Mouse (Mus musculus): Measurements from ENCODE around the gene 1600015I10Rik. TPM values are rescaled to one million over a fixed set of nuclear protein-coding genes. Genes with fewer than 3 reads are reported as not detected.

Gene 1600015I10Rik
- polyA plus RNA-seq, 1 experiment = not detected

DNA sequence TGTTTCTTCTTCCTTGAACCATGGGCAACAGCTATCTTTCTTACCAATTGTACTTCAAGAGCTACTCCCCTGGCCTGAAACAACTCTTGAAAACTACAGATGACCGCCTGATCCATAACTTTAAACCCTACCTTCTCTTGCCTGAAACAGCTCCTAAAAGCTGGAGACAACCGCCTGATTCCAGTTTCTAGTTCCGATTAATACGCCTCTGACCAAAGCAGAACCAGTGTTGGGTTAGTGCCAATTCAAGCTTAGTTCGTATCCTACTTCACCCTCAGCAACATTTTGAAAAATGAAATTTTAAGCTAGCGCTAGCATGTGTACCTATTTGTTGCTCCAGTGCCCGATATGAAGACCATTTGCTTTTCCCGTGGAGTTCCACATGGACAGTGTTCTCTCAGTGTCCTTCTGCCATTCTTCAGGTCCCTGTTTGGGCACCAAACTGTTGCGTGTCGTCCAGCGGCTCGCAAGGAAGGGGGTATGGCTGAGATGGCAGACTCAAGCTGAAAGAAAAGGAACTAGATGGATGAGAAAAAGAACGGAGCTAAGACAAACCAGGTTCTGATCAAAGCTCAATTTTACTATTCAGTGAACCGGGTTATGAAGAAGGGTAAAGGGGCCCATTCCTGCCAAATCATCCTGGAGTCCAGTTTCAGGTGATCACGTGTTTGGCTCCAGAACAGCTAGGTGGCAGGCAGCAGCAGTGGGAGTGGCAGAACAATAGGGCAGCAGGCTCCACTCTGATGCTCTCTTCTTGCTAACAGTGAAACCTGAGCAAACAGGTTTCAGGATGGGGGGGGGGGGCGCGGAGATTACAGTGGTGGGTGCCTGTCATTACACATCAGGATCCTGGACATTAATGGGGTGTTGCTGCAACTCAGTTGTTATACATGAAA is 26.9 kb upstream of the 1600015I10Rik start:
- no peaks in the 10 kb centered on the region for H3K36me3 ChIP-seq (ENCODE audit: control insufficient read depth, insufficient read depth, low read length, poor library complexity, severe bottlenecking)
- TF ChIP-seq POLR2A (IDR thresholded peaks at IDR 0.05; ENCODE audit: insufficient read depth, low read length) (no peak), EP300 (IDR thresholded peaks at IDR 0.05; ENCODE audit: insufficient read depth, low read depth, low read length) (no peak), CTCF (IDR thresholded peaks at IDR 0.05; ENCODE audit: low read depth, low read length) (no peak)

GRCm38 (mm10) chr6:48903437-48903836 is 26.3 kb upstream of the 1600015I10Rik start:
- H3K9me3 ChIP-seq (replicated peaks; ENCODE audit: control insufficient read depth, insufficient read depth, low read length, poor library complexity, severe bottlenecking) = no peaks in the 10 kb centered on the region; the same call in 1 of the 2 replicates
- H3K9ac ChIP-seq (ENCODE audit: low read depth, poor library complexity, severe bottlenecking) = no peak overlapping the region
- H3K4me3 ChIP-seq (ENCODE audit: low read depth, low read length) = no peak overlapping the region
- H3K36me3 ChIP-seq (ENCODE audit: control insufficient read depth, insufficient read depth, low read length, poor library complexity, severe bottlenecking) = no peaks in the 10 kb centered on the region
- H3K27ac ChIP-seq (ENCODE audit: insufficient read depth, low read length) = no peak overlapping the region
- H3K4me1 ChIP-seq (ENCODE audit: control insufficient read depth, insufficient read depth, low read length) = no peaks in the 10 kb centered on the region
- TF ChIP-seq EP300 (IDR thresholded peaks at IDR 0.05; ENCODE audit: insufficient read depth, low read depth, low read length) (no peak), CTCF (IDR thresholded peaks at IDR 0.05; ENCODE audit: low read depth, low read length) (no peak), POLR2A (IDR thresholded peaks at IDR 0.05; ENCODE audit: insufficient read depth, low read length) (no peak)
- H3K27me3 ChIP-seq (ENCODE audit: control insufficient read depth, insufficient read depth, low read length, poor library complexity, severe bottlenecking) = no peaks in the 10 kb centered on the region

More for the DNA sequence above, 26.9 kb upstream of the 1600015I10Rik start:
- no peak overlapping the region for H3K9ac ChIP-seq (ENCODE audit: low read depth, poor library complexity, severe bottlenecking)
- no peak overlapping the region for H3K27ac ChIP-seq (ENCODE audit: insufficient read depth, low read length)
- H3K4me1 ChIP-seq (ENCODE audit: control insufficient read depth, insufficient read depth, low read length) = no peaks in the 10 kb centered on the region
- no peak overlapping the region for H3K4me3 ChIP-seq (ENCODE audit: low read depth, low read length)
- no peaks in the 10 kb centered on the region; the same call in 1 of the 2 replicates for H3K9me3 ChIP-seq (replicated peaks; ENCODE audit: control insufficient read depth, insufficient read depth, low read length, poor library complexity, severe bottlenecking)
- no peaks in the 10 kb centered on the region for H3K27me3 ChIP-seq (ENCODE audit: control insufficient read depth, insufficient read depth, low read length, poor library complexity, severe bottlenecking)

GRCm38 (mm10) chr6:48905606-48906005 is 24.1 kb upstream of the 1600015I10Rik start:
- no peaks in the 10 kb centered on the region; the same call in 1 of the 2 replicates for H3K9me3 ChIP-seq (replicated peaks; ENCODE audit: control insufficient read depth, insufficient read depth, low read length, poor library complexity, severe bottlenecking)
- no peak overlapping the region for H3K27ac ChIP-seq (ENCODE audit: insufficient read depth, low read length)
- TF ChIP-seq EP300 (IDR thresholded peaks at IDR 0.05; ENCODE audit: insufficient read depth, low read depth, low read length) = no peak
- no peak for TF ChIP-seq CTCF (IDR thresholded peaks at IDR 0.05; ENCODE audit: low read depth, low read length)
- no peak for TF ChIP-seq POLR2A (IDR thresholded peaks at IDR 0.05; ENCODE audit: insufficient read depth, low read length)
- no peaks in the 10 kb centered on the region for H3K27me3 ChIP-seq (ENCODE audit: control insufficient read depth, insufficient read depth, low read length, poor library complexity, severe bottlenecking)
- no peaks in the 10 kb centered on the region for H3K36me3 ChIP-seq (ENCODE audit: control insufficient read depth, insufficient read depth, low read length, poor library complexity, severe bottlenecking)
- no peak overlapping the region for H3K9ac ChIP-seq (ENCODE audit: low read depth, poor library complexity, severe bottlenecking)
- no peaks in the 10 kb centered on the region for H3K4me1 ChIP-seq (ENCODE audit: control insufficient read depth, insufficient read depth, low read length)
- no peak overlapping the region for H3K4me3 ChIP-seq (ENCODE audit: low read depth, low read length)

GRCm38 (mm10) chr6:48906371-48906770 is 23.3 kb upstream of the 1600015I10Rik start:
- no peak overlapping the region for H3K27ac ChIP-seq (ENCODE audit: insufficient read depth, low read length)
- H3K9ac ChIP-seq (ENCODE audit: low read depth, poor library complexity, severe bottlenecking) = no peak overlapping the region
- no peaks in the 10 kb centered on the region for H3K36me3 ChIP-seq (ENCODE audit: control insufficient read depth, insufficient read depth, low read length, poor library complexity, severe bottlenecking)
- no peaks in the 10 kb centered on the region for H3K27me3 ChIP-seq (ENCODE audit: control insufficient read depth, insufficient read depth, low read length, poor library complexity, severe bottlenecking)
- no peak overlapping the region for H3K4me3 ChIP-seq (ENCODE audit: low read depth, low read length)
- H3K9me3 ChIP-seq (replicated peaks; ENCODE audit: control insufficient read depth, insufficient read depth, low read length, poor library complexity, severe bottlenecking) = no peaks in the 10 kb centered on the region; the same call in 1 of the 2 replicates
- TF ChIP-seq CTCF (IDR thresholded peaks at IDR 0.05; ENCODE audit: low read depth, low read length) (no peak), EP300 (IDR thresholded peaks at IDR 0.05; ENCODE audit: insufficient read depth, low read depth, low read length) (no peak), POLR2A (IDR thresholded peaks at IDR 0.05; ENCODE audit: insufficient read depth, low read length) (no peak)
- no peaks in the 10 kb centered on the region for H3K4me1 ChIP-seq (ENCODE audit: control insufficient read depth, insufficient read depth, low read length)

DNA sequence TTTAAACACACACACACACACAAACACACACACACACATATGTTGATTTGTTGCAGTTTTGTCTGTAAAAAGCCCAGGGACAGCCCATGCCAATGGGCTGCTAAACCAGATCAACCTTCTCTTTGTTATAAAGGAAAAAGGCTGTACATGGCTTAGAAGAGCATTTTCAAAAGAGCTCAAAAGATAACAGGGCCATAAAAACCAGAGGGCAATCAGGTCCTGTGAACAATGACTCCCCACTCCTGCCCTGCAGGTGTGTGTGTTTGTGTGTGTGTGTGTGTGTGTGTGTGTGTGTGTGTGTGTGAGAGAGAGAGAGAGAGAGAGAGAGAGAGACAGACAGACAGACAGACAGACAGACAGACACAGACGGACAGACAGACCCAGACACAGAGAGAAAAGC is 20.5 kb upstream of the 1600015I10Rik start:
- no peak overlapping the region for H3K9ac ChIP-seq (ENCODE audit: low read depth, poor library complexity, severe bottlenecking)
- H3K4me1 ChIP-seq (ENCODE audit: control insufficient read depth, insufficient read depth, low read length) = no peaks in the 10 kb centered on the region
- TF ChIP-seq EP300 (IDR thresholded peaks at IDR 0.05; ENCODE audit: insufficient read depth, low read depth, low read length) (no peak), POLR2A (IDR thresholded peaks at IDR 0.05; ENCODE audit: insufficient read depth, low read length) (no peak), CTCF (IDR thresholded peaks at IDR 0.05; ENCODE audit: low read depth, low read length) (no peak)
- H3K9me3 ChIP-seq (replicated peaks; ENCODE audit: control insufficient read depth, insufficient read depth, low read length, poor library complexity, severe bottlenecking) = no peaks in the 10 kb centered on the region
- no peak overlapping the region for H3K27ac ChIP-seq (ENCODE audit: insufficient read depth, low read length)
- no peaks in the 10 kb centered on the region for H3K36me3 ChIP-seq (ENCODE audit: control insufficient read depth, insufficient read depth, low read length, poor library complexity, severe bottlenecking)
- no peak overlapping the region for H3K4me3 ChIP-seq (ENCODE audit: low read depth, low read length)
- H3K27me3 ChIP-seq (ENCODE audit: control insufficient read depth, insufficient read depth, low read length, poor library complexity, severe bottlenecking) = no peaks in the 10 kb centered on the region

GRCm38 (mm10) chr6:48912033-48912432 is 17.7 kb upstream of the 1600015I10Rik start:
- Histone ChIP-seq H3K27ac (ENCODE audit: insufficient read depth, low read length) (no peak overlapping the region), H3K27me3 (ENCODE audit: control insufficient read depth, insufficient read depth, low read length, poor library complexity, severe bottlenecking) (no peaks in the 10 kb centered on the region), H3K9me3 (replicated peaks; ENCODE audit: control insufficient read depth, insufficient read depth, low read length, poor library complexity, severe bottlenecking) (no peaks in the 10 kb centered on the region), H3K4me3 (ENCODE audit: low read depth, low read length) (no peak overlapping the region), H3K36me3 (ENCODE audit: control insufficient read depth, insufficient read depth, low read length, poor library complexity, severe bottlenecking) (no peaks in the 10 kb centered on the region), H3K4me1 (ENCODE audit: control insufficient read depth, insufficient read depth, low read length) (no peaks in the 10 kb centered on the region), H3K9ac (ENCODE audit: low read depth, poor library complexity, severe bottlenecking) (no peak overlapping the region)
- TF ChIP-seq POLR2A (IDR thresholded peaks at IDR 0.05; ENCODE audit: insufficient read depth, low read length) = no peak
- TF ChIP-seq CTCF (IDR thresholded peaks at IDR 0.05; ENCODE audit: low read depth, low read length) = no peak
- no peak for TF ChIP-seq EP300 (IDR thresholded peaks at IDR 0.05; ENCODE audit: insufficient read depth, low read depth, low read length)

Data from ES-Bruce4 (cell line).